Mouse (Mus musculus): ENCODE data around the gene Spx. TPM values are rescaled to one million over a fixed set of nuclear protein-coding genes. Genes with fewer than 3 reads are reported as not detected.
A peak's percentile ranks its signal among the peaks of the same experiment; 100 is the strongest.

Gene Spx
- polyA plus RNA-seq, 1 experiment from 2014 or later = not detected

- peaks cover 0 to 15% of the 10 kb centered on the region in 2 experiments; a peak in 2 of 4 replicates for H3K4me1 ChIP-seq (ENCODE audit: control insufficient read depth in 2 of 2, insufficient read depth in 2 of 2, low read length in 2 of 2)
- 49% methylated on average over 5 of the region's 5 CpGs for WGBS
- no peak overlapping the region for H3K9ac ChIP-seq (ENCODE audit: low read length)
- H3K4me2 ChIP-seq (ENCODE audit: low read length) = no peak overlapping the region
- H3K27ac ChIP-seq (replicated peaks in 1 of 2; ENCODE audit: control insufficient read depth in 1 of 2, insufficient read depth in 1 of 2, low read depth in 2 of 2, low read length in 2 of 2) = no peak overlapping the region
- ATAC-seq (ENCODE audit: insufficient number of reproducible peaks, insufficient read depth, low FRiP score, low read depth) = no peak
- H3K4me3 ChIP-seq (ENCODE audit: control insufficient read depth in 1 of 2, insufficient read depth in 1 of 2, low read depth in 1 of 2, low read length in 2 of 2) = no peak overlapping the region
- peaks cover 39% of the 10 kb centered on the region for H3K36me3 ChIP-seq (ENCODE audit: control insufficient read depth, insufficient read depth, low read length)
- H3K27me3 ChIP-seq (ENCODE audit: control insufficient read depth, insufficient read depth, low read length) = no peaks in the 10 kb centered on the region
- no peaks in the 10 kb centered on the region for H3K9me3 ChIP-seq (ENCODE audit: control insufficient read depth, low read length)
Observed at GRCm38 (mm10) chr6:142392312-142392711, 20.9 kb upstream of the Spx start.

- no peaks in the 10 kb centered on the region for H3K27me3 ChIP-seq (ENCODE audit: control insufficient read depth, insufficient read depth, low read length)
- H3K9me3 ChIP-seq (ENCODE audit: control insufficient read depth, low read length) = no peaks in the 10 kb centered on the region
- H3K4me3 ChIP-seq (ENCODE audit: control insufficient read depth in 1 of 2, insufficient read depth in 1 of 2, low read depth in 1 of 2, low read length in 2 of 2) = no peak overlapping the region
- H3K4me1 ChIP-seq (ENCODE audit: control insufficient read depth in 2 of 2, insufficient read depth in 2 of 2, low read length in 2 of 2) = no peaks in the 10 kb centered on the region; a peak in 1 of 4 replicates
- H3K27ac ChIP-seq (replicated peaks in 1 of 2; ENCODE audit: control insufficient read depth in 1 of 2, insufficient read depth in 1 of 2, low read depth in 2 of 2, low read length in 2 of 2) = no peak overlapping the region
- no peak overlapping the region for H3K9ac ChIP-seq (ENCODE audit: low read length)
- peaks cover 39% of the 10 kb centered on the region for H3K36me3 ChIP-seq (ENCODE audit: control insufficient read depth, insufficient read depth, low read length)
- ATAC-seq (ENCODE audit: insufficient number of reproducible peaks, insufficient read depth, low FRiP score, low read depth) = no peak
- WGBS = 74% methylated on average over 5 of the region's 5 CpGs
- no peak overlapping the region for H3K4me2 ChIP-seq (ENCODE audit: low read length)
Observed at GRCm38 (mm10) chr6:142394669-142395068, 18.6 kb upstream of the Spx start.

- ATAC-seq (ENCODE audit: insufficient number of reproducible peaks, insufficient read depth, low FRiP score, low read depth) = no peak
- no peaks in the 10 kb centered on the region for H3K9me3 ChIP-seq (ENCODE audit: control insufficient read depth, low read length)
Observed at GRCm38 (mm10) chr6:142395756-142396155, 17.5 kb upstream of the Spx start.

GRCm38 (mm10) chr6:142411140-142411539 lies 2.1 kb upstream of the Spx start:
- Histone ChIP-seq H3K27ac (replicated peaks in 1 of 2; ENCODE audit: control insufficient read depth in 1 of 2, insufficient read depth in 1 of 2, low read depth in 2 of 2, low read length in 2 of 2) (no peak overlapping the region), H3K27me3 (ENCODE audit: control insufficient read depth, insufficient read depth, low read length) (peaks cover 33% of the 10 kb centered on the region), H3K36me3 (ENCODE audit: control insufficient read depth, insufficient read depth, low read length) (no peaks in the 10 kb centered on the region), H3K4me3 (ENCODE audit: control insufficient read depth in 1 of 2, insufficient read depth in 1 of 2, low read depth in 1 of 2, low read length in 2 of 2) (no peak overlapping the region), H3K4me1 (ENCODE audit: control insufficient read depth in 2 of 2, insufficient read depth in 2 of 2, low read length in 2 of 2) (peaks cover 0 to 4% of the 10 kb centered on the region in 2 experiments; a peak in 2 of 4 replicates), H3K9ac (ENCODE audit: low read length) (no peak overlapping the region), H3K4me2 (ENCODE audit: low read length) (no peak overlapping the region), H3K9me3 (ENCODE audit: control insufficient read depth, low read length) (no peaks in the 10 kb centered on the region)
- no peak for ATAC-seq (ENCODE audit: insufficient number of reproducible peaks, insufficient read depth, low FRiP score, low read depth)
- WGBS = 9% methylated on average over 1 of the region's 1 CpGs

More at GRCm38 (mm10) chr6:142395756-142396155, 17.5 kb upstream of the Spx start:
- Histone ChIP-seq H3K4me1 (ENCODE audit: control insufficient read depth in 2 of 2, insufficient read depth in 2 of 2, low read length in 2 of 2) (no peaks in the 10 kb centered on the region; a peak in 1 of 4 replicates), H3K4me3 (ENCODE audit: control insufficient read depth in 1 of 2, insufficient read depth in 1 of 2, low read depth in 1 of 2, low read length in 2 of 2) (no peak overlapping the region), H3K27ac (replicated peaks in 1 of 2; ENCODE audit: control insufficient read depth in 1 of 2, insufficient read depth in 1 of 2, low read depth in 2 of 2, low read length in 2 of 2) (no peak overlapping the region), H3K4me2 (ENCODE audit: low read length) (no peak overlapping the region), H3K36me3 (ENCODE audit: control insufficient read depth, insufficient read depth, low read length) (peaks cover 48% of the 10 kb centered on the region), H3K27me3 (ENCODE audit: control insufficient read depth, insufficient read depth, low read length) (no peaks in the 10 kb centered on the region), H3K9ac (ENCODE audit: low read length) (no peak overlapping the region)
- WGBS = 90% methylated on average over 6 of the region's 6 CpGs

GRCm38 (mm10) chr6:142413845-142414244 lies 604 bp downstream of the Spx start:
- Histone ChIP-seq H3K4me3 (ENCODE audit: control insufficient read depth in 1 of 2, insufficient read depth in 1 of 2, low read depth in 1 of 2, low read length in 2 of 2) (no peak overlapping the region; a peak in 1 of 4 replicates), H3K36me3 (ENCODE audit: control insufficient read depth, insufficient read depth, low read length) (no peaks in the 10 kb centered on the region), H3K27me3 (ENCODE audit: control insufficient read depth, insufficient read depth, low read length) (peaks cover 36% of the 10 kb centered on the region), H3K27ac (replicated peaks in 1 of 2; ENCODE audit: control insufficient read depth in 1 of 2, insufficient read depth in 1 of 2, low read depth in 2 of 2, low read length in 2 of 2) (no peak overlapping the region), H3K9ac (ENCODE audit: low read length) (no peak overlapping the region), H3K4me1 (ENCODE audit: control insufficient read depth in 2 of 2, insufficient read depth in 2 of 2, low read length in 2 of 2) (peaks cover 0 to 4% of the 10 kb centered on the region in 2 experiments; a peak in 2 of 4 replicates), H3K4me2 (ENCODE audit: low read length) (0 out of 2 replicates have a peak overlapping the region, but pooled peaks have one; percentile 9), H3K9me3 (ENCODE audit: control insufficient read depth, low read length) (no peaks in the 10 kb centered on the region)
- ATAC-seq (ENCODE audit: insufficient number of reproducible peaks, insufficient read depth, low FRiP score, low read depth) = no peak
- WGBS = 15% methylated on average over 12 of the region's 12 CpGs

GRCm38 (mm10) chr6:142414597-142414996 lies 1.4 kb downstream of the Spx start:
- Histone ChIP-seq H3K4me3 (ENCODE audit: control insufficient read depth in 1 of 2, insufficient read depth in 1 of 2, low read depth in 1 of 2, low read length in 2 of 2) (peak overlapping the region in 1 of 2 experiments; percentile 25; a peak in 1 of 4 replicates), H3K36me3 (ENCODE audit: control insufficient read depth, insufficient read depth, low read length) (no peaks in the 10 kb centered on the region), H3K27me3 (ENCODE audit: control insufficient read depth, insufficient read depth, low read length) (peaks cover 36% of the 10 kb centered on the region), H3K4me2 (ENCODE audit: low read length) (peak overlapping the region; percentile 63), H3K4me1 (ENCODE audit: control insufficient read depth in 2 of 2, insufficient read depth in 2 of 2, low read length in 2 of 2) (peaks cover 0 to 4% of the 10 kb centered on the region in 2 experiments; a peak in 2 of 4 replicates), H3K9me3 (ENCODE audit: control insufficient read depth, low read length) (no peaks in the 10 kb centered on the region), H3K27ac (replicated peaks in 1 of 2; ENCODE audit: control insufficient read depth in 1 of 2, insufficient read depth in 1 of 2, low read depth in 2 of 2, low read length in 2 of 2) (no peak overlapping the region), H3K9ac (ENCODE audit: low read length) (peak overlapping the region; percentile 43; the same call in 1 of the 2 replicates)
- WGBS = under 1% methylated on average over 18 of the region's 24 CpGs
- ATAC-seq (ENCODE audit: insufficient number of reproducible peaks, insufficient read depth, low FRiP score, low read depth) = no peak

- 67% methylated on average over 7 of the region's 7 CpGs for WGBS
- H3K36me3 ChIP-seq (ENCODE audit: control insufficient read depth, insufficient read depth, low read length) = no peaks in the 10 kb centered on the region
- no peak overlapping the region for H3K27ac ChIP-seq (replicated peaks in 1 of 2; ENCODE audit: control insufficient read depth in 1 of 2, insufficient read depth in 1 of 2, low read depth in 2 of 2, low read length in 2 of 2)
- no peak for ATAC-seq (ENCODE audit: insufficient number of reproducible peaks, insufficient read depth, low FRiP score, low read depth)
- H3K4me3 ChIP-seq (ENCODE audit: control insufficient read depth in 1 of 2, insufficient read depth in 1 of 2, low read depth in 1 of 2, low read length in 2 of 2) = no peak overlapping the region
- no peaks in the 10 kb centered on the region for H3K9me3 ChIP-seq (ENCODE audit: control insufficient read depth, low read length)
- H3K27me3 ChIP-seq (ENCODE audit: control insufficient read depth, insufficient read depth, low read length) = no peaks in the 10 kb centered on the region
- no peak overlapping the region for H3K9ac ChIP-seq (ENCODE audit: low read length)
- no peaks in the 10 kb centered on the region for H3K4me1 ChIP-seq (ENCODE audit: control insufficient read depth in 2 of 2, insufficient read depth in 2 of 2, low read length in 2 of 2)
- no peak overlapping the region for H3K4me2 ChIP-seq (ENCODE audit: low read length)
Observed at GRCm38 (mm10) chr6:142424976-142425375, 11.7 kb downstream of the Spx start.

GRCm38 (mm10) chr6:142429072-142429471 lies 15.8 kb downstream of the Spx start:
- H3K9ac ChIP-seq (ENCODE audit: low read length) = no peak overlapping the region
- no peaks in the 10 kb centered on the region for H3K9me3 ChIP-seq (ENCODE audit: control insufficient read depth, low read length)
- no peak overlapping the region for H3K4me3 ChIP-seq (ENCODE audit: control insufficient read depth in 1 of 2, insufficient read depth in 1 of 2, low read depth in 1 of 2, low read length in 2 of 2)
- H3K27ac ChIP-seq (replicated peaks in 1 of 2; ENCODE audit: control insufficient read depth in 1 of 2, insufficient read depth in 1 of 2, low read depth in 2 of 2, low read length in 2 of 2) = no peak overlapping the region
- H3K27me3 ChIP-seq (ENCODE audit: control insufficient read depth, insufficient read depth, low read length) = no peaks in the 10 kb centered on the region
- H3K36me3 ChIP-seq (ENCODE audit: control insufficient read depth, insufficient read depth, low read length) = no peaks in the 10 kb centered on the region
- H3K4me2 ChIP-seq (ENCODE audit: low read length) = no peak overlapping the region
- no peak for ATAC-seq (ENCODE audit: insufficient number of reproducible peaks, insufficient read depth, low FRiP score, low read depth)
- no peaks in the 10 kb centered on the region for H3K4me1 ChIP-seq (ENCODE audit: control insufficient read depth in 2 of 2, insufficient read depth in 2 of 2, low read length in 2 of 2)
